Mouse (Mus musculus): Measurements from ENCODE around the gene Asprv1.

The Asprv1 gene

GRCm38 (mm10) chr6:86668580-86669239 is 40.7 kb downstream of the Asprv1 start, which contains the start of gene Mxd1:
Mxd1 (minus strand) TSS chr6:86669161.
- peak; percentile 54 for DNase-seq

- DNase-seq, result peak; percentile 100
Measured at GRCm38 (mm10) chr6:86669240-86669727, 41.3 kb downstream of the Asprv1 start.

GRCm38 (mm10) chr6:86670873-86671272 is 42.9 kb downstream of the Asprv1 start:
- peak; percentile 86 for DNase-seq

GRCm38 (mm10) chr6:86678341-86678740 is 50.4 kb downstream of the Asprv1 start:
- DNase-seq, result no peak

All from cerebellum, adult 9-10 months (tissue).